18 mouse cellular contexts compared by ENCODE assay signal in the genomic region with DNA sequence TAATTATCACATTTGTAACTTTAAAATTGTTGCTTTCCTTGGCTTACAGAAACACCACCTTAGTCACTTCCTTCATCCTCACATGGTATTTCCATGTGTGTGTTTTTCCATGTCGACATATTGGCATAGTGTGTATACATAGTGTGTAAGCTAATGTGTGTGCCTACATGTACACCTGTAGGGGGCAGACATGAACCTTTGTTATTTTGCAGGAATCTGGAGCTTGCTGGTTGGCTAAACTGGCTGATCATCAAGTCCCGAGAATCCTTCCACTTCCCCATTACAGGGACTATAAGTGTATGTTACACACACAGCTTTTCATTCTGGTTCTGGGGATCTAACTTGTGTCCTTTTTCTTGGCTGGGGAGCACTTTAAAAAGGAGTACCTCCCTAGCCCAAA. TPM values are rescaled to one million over a fixed set of nuclear protein-coding genes. Genes with fewer than 3 reads are reported as not detected.
A peak's percentile ranks its signal among the peaks of the same experiment; 100 is the strongest.
DNase-seq lines count a peak whose midpoint lies in the region; ATAC-seq and TF ChIP-seq lines count a peak whose summit lies in the region.
"Had no signal": no experiment of that assay in that cellular context is flagged by ENCODE, and none has a peak within 500 bp of the region (broad histone marks: within the 10 kb centered on the region; RNA-seq: fewer than 3 reads in every experiment).

No protein-coding gene starts in this region.

- no peak overlapping the region for H3K9ac ChIP-seq in intestine, postnatal 0 days (ENCODE audit: low read depth, low read length)
- no peak overlapping the region for H3K9ac ChIP-seq in intestine, embryonic 16.5 days (ENCODE audit: low read depth, low read length)
- no peak overlapping the region for H3K9ac ChIP-seq in lung, postnatal 0 days (replicated peaks; ENCODE audit: low read depth)
- H3K9ac ChIP-seq: embryonic facial prominence, embryonic 15.5 days; forebrain, embryonic 13.5 days; liver, embryonic 13.5 days had no signal

- H3K4me2 ChIP-seq in intestine, postnatal 0 days (replicated peaks; ENCODE audit: low read depth), result no peak overlapping the region
- no peak overlapping the region for H3K4me2 ChIP-seq in intestine, embryonic 16.5 days (ENCODE audit: low read depth, low read length)
- no peak overlapping the region for H3K4me2 ChIP-seq in lung, postnatal 0 days (replicated peaks; ENCODE audit: low read depth, low read length)
- H3K4me2 ChIP-seq: embryonic facial prominence, embryonic 15.5 days; forebrain, embryonic 13.5 days; liver, embryonic 13.5 days had no signal

- H3K4me3 ChIP-seq in intestine, postnatal 0 days (ENCODE audit: low read depth, low read length), result no peak overlapping the region
- no peak overlapping the region for H3K4me3 ChIP-seq in intestine, embryonic 16.5 days (ENCODE audit: low read length)
- no peak overlapping the region for H3K4me3 ChIP-seq in lung, postnatal 0 days (ENCODE audit: low read depth, low read length)
- no peak overlapping the region for H3K4me3 ChIP-seq in lung, adult 2 months (replicated peaks; ENCODE audit: extremely low read depth, low read depth, low read length)
- H3K4me3 ChIP-seq: embryonic facial prominence, embryonic 15.5 days; forebrain, embryonic 13.5 days; liver, embryonic 13.5 days; myocyte had no signal

- no peaks in the 10 kb centered on the region for H3K9me3 ChIP-seq in intestine, postnatal 0 days (ENCODE audit: control insufficient read depth)
- no peaks in the 10 kb centered on the region for H3K9me3 ChIP-seq in intestine, embryonic 16.5 days (ENCODE audit: control insufficient read depth, low read length)
- H3K9me3 ChIP-seq in lung, postnatal 0 days (ENCODE audit: low read length), result no peaks in the 10 kb centered on the region
- H3K9me3 ChIP-seq: embryonic facial prominence, embryonic 15.5 days; forebrain, embryonic 13.5 days; liver, embryonic 13.5 days had no signal

- no peak overlapping the region for H3K27ac ChIP-seq in intestine, postnatal 0 days (ENCODE audit: low read depth, low read length)
- H3K27ac ChIP-seq in intestine, embryonic 16.5 days (ENCODE audit: low read length), result no peak overlapping the region
- no peak overlapping the region for H3K27ac ChIP-seq in lung, postnatal 0 days (ENCODE audit: low read length)
- H3K27ac ChIP-seq: embryonic facial prominence, embryonic 15.5 days; forebrain, embryonic 13.5 days; liver, embryonic 13.5 days had no signal

- TF ChIP-seq CTCF in intestine, postnatal 0 days (IDR thresholded peaks at IDR 0.05; ENCODE audit: low read depth), result peak; percentile 42
- peak; percentile 53 for TF ChIP-seq CTCF in lung, postnatal 0 days (IDR thresholded peaks at IDR 0.05)
- TF ChIP-seq CTCF in lung, adult 2 months (IDR thresholded peaks at IDR 0.05; ENCODE audit: insufficient read depth, low read length), result no peak

- no peaks in the 10 kb centered on the region; the same call in 1 of the 2 replicates for H3K36me3 ChIP-seq in intestine, postnatal 0 days (ENCODE audit: control insufficient read depth, insufficient read depth)
- no peaks in the 10 kb centered on the region for H3K36me3 ChIP-seq in intestine, embryonic 16.5 days (ENCODE audit: control insufficient read depth, insufficient read depth, low read length)
- no peaks in the 10 kb centered on the region for H3K36me3 ChIP-seq in lung, postnatal 0 days (ENCODE audit: insufficient read depth, low read length)
- H3K36me3 ChIP-seq in splenic B cell, adult 2 months (ENCODE audit: control insufficient read depth, insufficient read depth, low read length, poor library complexity, severe bottlenecking), result peaks cover 10% of the 10 kb centered on the region; the same call in 1 of the 2 replicates
- H3K36me3 ChIP-seq: embryonic facial prominence, embryonic 15.5 days; liver, embryonic 13.5 days had no signal

- no peak for ATAC-seq in intestine, postnatal 0 days
- no peak for ATAC-seq in intestine, embryonic 16.5 days
- no peak for ATAC-seq in lung, postnatal 0 days
- peak; percentile 62 for ATAC-seq in common myeloid progenitor, adult 5-6 weeks (replicated peaks; ENCODE audit: low read depth, poor library complexity, severe bottlenecking)
- ATAC-seq: forebrain, embryonic 13.5 days had no signal

- H3K4me1 ChIP-seq in intestine, postnatal 0 days (replicated peaks; ENCODE audit: control insufficient read depth, insufficient read depth, low read length), result no peaks in the 10 kb centered on the region
- H3K4me1 ChIP-seq in intestine, embryonic 16.5 days (ENCODE audit: control insufficient read depth, insufficient read depth, low read length), result no peaks in the 10 kb centered on the region
- H3K4me1 ChIP-seq in lung, postnatal 0 days (ENCODE audit: insufficient read depth, low read depth, low read length), result no peaks in the 10 kb centered on the region
- H3K4me1 ChIP-seq in lung, adult 2 months (ENCODE audit: control insufficient read depth, insufficient read depth, low read length), result peaks cover 5% of the 10 kb centered on the region
- H3K4me1 ChIP-seq: embryonic facial prominence, embryonic 15.5 days had no signal

- WGBS in intestine, postnatal 0 days, result 70% methylated on average over 2 of the region's 2 CpGs
- WGBS in intestine, embryonic 16.5 days, result 75% methylated on average over 2 of the region's 2 CpGs
- WGBS in lung, postnatal 0 days, result 48% methylated on average over 2 of the region's 2 CpGs
- 34% methylated on average over 2 of the region's 2 CpGs for WGBS in lung, adult 2 months

- no peak for TF ChIP-seq POLR2A in lung, adult 2 months (IDR thresholded peaks at IDR 0.05; ENCODE audit: borderline replicate concordance, extremely low read depth, low read depth, low read length)

- TF ChIP-seq EP300 in lung, postnatal 0 days (IDR thresholded peaks at IDR 0.05), result no peak

- H3K27me3 ChIP-seq in intestine, postnatal 0 days (replicated peaks; ENCODE audit: control insufficient read depth, insufficient read depth, low read length), result no peaks in the 10 kb centered on the region
- no peaks in the 10 kb centered on the region for H3K27me3 ChIP-seq in intestine, embryonic 16.5 days (replicated peaks; ENCODE audit: control insufficient read depth, insufficient read depth, low read length)
- H3K27me3 ChIP-seq in lung, postnatal 0 days (replicated peaks; ENCODE audit: insufficient read depth, low read length), result no peaks in the 10 kb centered on the region
- no peaks in the 10 kb centered on the region; the same call in 1 of the 2 replicates for H3K27me3 ChIP-seq in splenic B cell, adult 2 months (ENCODE audit: control insufficient read depth, insufficient read depth, low read length, poor library complexity, severe bottlenecking)
- H3K27me3 ChIP-seq: embryonic facial prominence, embryonic 15.5 days; forebrain, embryonic 13.5 days; liver, embryonic 13.5 days had no signal

- peak; percentile 38 for DNase-seq in lung, postnatal 0 days (ENCODE audit: low spot score)
- DNase-seq in lung, adult 2 months, result no peak
- peak; percentile 36 for DNase-seq in splenic B cell, adult 2 months (ENCODE audit: low read depth, low spot score)
- no peak for DNase-seq in adrenal gland, adult (ENCODE audit: inconsistent age in 2 of 2, low spot score in 1 of 2)
- no peak for DNase-seq in spleen, postnatal 4 days (ENCODE audit: low spot score in 2 of 2)
- DNase-seq: adrenal gland, postnatal 25 days; cerebellum, postnatal 36 days; gastrocnemius, postnatal 10 days; kidney, adult 18-20 months; liver, embryonic 13.5 days; thymus, postnatal 4 days had no signal

RNA-seq across cellular contexts. Expression of a gene that starts 15.8 kb away (rescaled TPM):
- polyA plus RNA-seq in intestine, postnatal 0 days (2015; fragmentation: Nextera tagmentation; extraction: Ambion mirVana), result 1.0 and 1.4 TPM in 2 replicates
- 1.5 and 2.1 TPM in 2 replicates for polyA plus RNA-seq in intestine, embryonic 16.5 days (2015; fragmentation: Nextera tagmentation; extraction: Ambion mirVana)
- polyA plus RNA-seq in lung, postnatal 0 days (2015; fragmentation: Nextera tagmentation; extraction: Ambion mirVana), result 1.9 TPM in 2 replicates
- polyA plus RNA-seq in lung, adult 2 months (2012; rRNA removed), result 0.49 and 1.5 TPM in 2 replicates
- total RNA-seq in common myeloid progenitor, adult 5-6 weeks (2017), result 9.6 and 13.0 TPM in 2 replicates
- polyA plus RNA-seq: forebrain, embryonic 13.5 days; heart, embryonic 14.5 days had no signal

RNA-seq across cellular contexts. Expression of a gene that starts 31.3 kb away (rescaled TPM):
- polyA plus RNA-seq in intestine, postnatal 0 days (2015; fragmentation: Nextera tagmentation; extraction: Ambion mirVana), result 7.7 and 8.1 TPM in 2 replicates
- polyA plus RNA-seq in intestine, embryonic 16.5 days (2015; fragmentation: Nextera tagmentation; extraction: Ambion mirVana), result 4.0 and 8.3 TPM in 2 replicates
- 69.3 and 72.0 TPM in 2 replicates for polyA plus RNA-seq in lung, postnatal 0 days (2015; fragmentation: Nextera tagmentation; extraction: Ambion mirVana)
- 103 and 122 TPM in 2 replicates for polyA plus RNA-seq in lung, adult 2 months (2012; rRNA removed)
- 39.5 and 51.5 TPM in 2 replicates for total RNA-seq in common myeloid progenitor, adult 5-6 weeks (2017)

Comparison
In these comparisons a context has a peak if more than half of its experiments do, and no peak if none do; other contexts are left out.
1. DNase-seq: peak in lung, postnatal 0 days (single experiment) and splenic B cell, adult 2 months (single experiment); none in lung, adult 2 months (single experiment), adrenal gland, adult (0 of 2) and spleen, postnatal 4 days (0 of 2).